Mouse (Mus musculus): Measurements from ENCODE around the gene Utrn. TPM values are rescaled to one million over a fixed set of nuclear protein-coding genes. Genes with fewer than 3 reads are reported as not detected.

The Utrn gene
- total and polyA plus RNA-seq, 2 experiments from 2014 or later = 48.4 to 61.6 TPM

DNA sequence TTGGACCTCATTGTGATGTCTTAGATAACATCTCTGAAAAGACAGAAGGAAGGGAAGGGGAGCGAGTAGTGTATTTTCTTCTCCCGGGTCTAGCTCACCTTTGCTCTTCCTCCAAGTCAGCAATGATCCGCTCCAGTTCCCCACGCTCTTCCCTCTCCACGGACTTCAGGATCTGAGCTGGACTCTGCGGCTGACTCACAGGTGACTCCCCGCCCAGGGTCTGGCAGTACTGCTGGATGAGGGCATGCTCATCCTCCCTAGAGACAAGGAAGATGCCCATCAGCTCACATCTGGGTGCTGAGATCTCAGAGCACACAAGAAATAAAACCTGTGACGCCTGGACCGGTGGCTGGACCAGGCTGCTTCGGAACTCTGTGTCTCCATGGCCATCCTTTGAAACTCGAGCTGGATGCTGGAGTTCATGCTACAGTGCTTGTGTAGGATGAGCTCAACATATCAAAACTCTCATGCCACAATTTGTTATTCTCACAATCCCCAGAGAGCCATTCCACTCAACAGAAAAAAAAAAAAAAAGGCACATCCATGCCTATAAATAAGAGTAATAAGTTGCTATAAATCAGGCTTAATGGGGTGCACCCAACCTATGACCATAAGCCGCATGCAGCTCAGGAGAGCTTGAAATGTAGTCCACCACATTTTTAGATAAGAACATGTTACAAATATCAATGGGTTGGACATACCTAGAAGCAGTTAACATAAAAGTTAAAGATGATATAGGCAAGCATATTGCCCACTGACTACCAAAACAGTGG is 462.6 kb downstream of the Utrn start:
- Histone ChIP-seq H3K4me1 (ENCODE audit: control insufficient read depth, insufficient read depth) (peaks cover 5% of the 10 kb centered on the region; the same call in 1 of the 2 replicates), H3K4me3 (ENCODE audit: low read depth, low read length) (no peak overlapping the region), H3K9ac (replicated peaks; ENCODE audit: low read depth, low read length) (no peak overlapping the region), H3K4me2 (ENCODE audit: low read depth, low read length) (no peak overlapping the region), H3K27me3 (ENCODE audit: control insufficient read depth, insufficient read depth, low read length) (no peaks in the 10 kb centered on the region), H3K27ac (ENCODE audit: low read depth) (no peak overlapping the region), H3K36me3 (replicated peaks; ENCODE audit: control insufficient read depth, insufficient read depth, low read length) (peaks cover 31% of the 10 kb centered on the region), H3K9me3 (replicated peaks; ENCODE audit: control insufficient read depth, low read length) (no peaks in the 10 kb centered on the region)
- 89% methylated on average over 12 of the region's 12 CpGs for whole genome bisulfite sequencing
- ATAC-seq (ENCODE audit: insufficient read depth, low read depth) = no peak
- TF ChIP-seq CTCF (IDR thresholded peaks at IDR 0.05; ENCODE audit: low read depth) = no peak
- no peak for TF ChIP-seq EP300 (IDR thresholded peaks at IDR 0.05; ENCODE audit: low read depth)
- no peak for DNase-seq (ENCODE audit: low spot score)

DNA sequence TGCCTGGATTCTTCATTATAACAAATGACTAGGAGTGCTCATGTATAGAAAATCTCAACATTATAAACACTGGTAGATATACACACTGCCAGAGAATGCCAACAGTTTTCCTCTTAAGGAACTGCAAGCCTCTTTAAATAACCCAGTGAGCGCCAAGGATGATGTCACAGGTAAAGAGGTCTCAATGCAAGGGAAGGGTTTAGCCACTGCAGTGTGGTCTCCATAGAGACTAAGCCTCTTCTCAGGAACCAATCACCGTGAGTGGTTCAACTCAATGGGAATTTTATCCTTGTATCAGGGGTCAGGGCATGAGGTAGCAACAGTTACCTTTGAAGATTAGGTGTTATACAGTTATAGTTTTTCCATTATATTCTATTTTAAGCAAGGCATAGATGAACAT is 469.7 kb downstream of the Utrn start:
- no peaks in the 10 kb centered on the region for H3K27me3 ChIP-seq (ENCODE audit: control insufficient read depth, insufficient read depth, low read length)
- ATAC-seq (ENCODE audit: insufficient read depth, low read depth) (no peak), DNase-seq (ENCODE audit: low spot score) (no peak)
- H3K4me3 ChIP-seq (ENCODE audit: low read depth, low read length) = no peak overlapping the region
- H3K36me3 ChIP-seq (replicated peaks; ENCODE audit: control insufficient read depth, insufficient read depth, low read length) = peaks cover 9% of the 10 kb centered on the region
- peaks cover 5% of the 10 kb centered on the region; the same call in 1 of the 2 replicates for H3K4me1 ChIP-seq (ENCODE audit: control insufficient read depth, insufficient read depth)
- H3K27ac ChIP-seq (ENCODE audit: low read depth) = no peak overlapping the region
- 41% methylated on average over 2 of the region's 2 CpGs for WGBS
- H3K9me3 ChIP-seq (replicated peaks; ENCODE audit: control insufficient read depth, low read length) = no peaks in the 10 kb centered on the region
- H3K4me2 ChIP-seq (ENCODE audit: low read depth, low read length) = no peak overlapping the region
- TF ChIP-seq CTCF (IDR thresholded peaks at IDR 0.05; ENCODE audit: low read depth) (no peak), EP300 (IDR thresholded peaks at IDR 0.05; ENCODE audit: low read depth) (no peak)
- no peak overlapping the region for H3K9ac ChIP-seq (replicated peaks; ENCODE audit: low read depth, low read length)

DNA sequence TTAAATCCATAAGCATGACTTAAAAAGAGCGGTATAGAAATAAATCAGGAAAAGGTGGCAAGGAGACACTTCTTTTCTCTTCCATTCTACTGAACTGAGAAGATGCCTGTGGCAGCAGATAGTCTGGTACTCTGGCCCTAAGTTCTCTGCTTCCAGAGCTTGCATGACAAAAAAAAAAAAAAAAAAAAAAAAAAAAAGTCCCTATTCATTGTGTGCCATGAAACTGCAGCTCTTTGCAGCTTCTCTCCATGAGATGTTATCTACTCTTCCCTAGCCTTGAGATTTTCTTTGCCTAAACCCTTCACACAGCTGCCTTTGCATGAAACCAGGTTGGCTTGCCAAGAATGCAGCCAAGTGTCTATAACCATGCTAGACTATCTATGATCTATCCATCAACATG is 489.0 kb downstream of the Utrn start:
- H3K27me3 ChIP-seq (ENCODE audit: control insufficient read depth, insufficient read depth, low read length) = no peaks in the 10 kb centered on the region
- 94% methylated on average over 1 of the region's 1 CpGs for WGBS
- no peak for ATAC-seq (ENCODE audit: insufficient read depth, low read depth)
- DNase-seq (ENCODE audit: low spot score) = no peak
- H3K4me3 ChIP-seq (ENCODE audit: low read depth, low read length) = no peak overlapping the region
- no peak for TF ChIP-seq EP300 (IDR thresholded peaks at IDR 0.05; ENCODE audit: low read depth)
- TF ChIP-seq CTCF (IDR thresholded peaks at IDR 0.05; ENCODE audit: low read depth) = no peak
- no peaks in the 10 kb centered on the region for H3K9me3 ChIP-seq (replicated peaks; ENCODE audit: control insufficient read depth, low read length)
- H3K9ac ChIP-seq (replicated peaks; ENCODE audit: low read depth, low read length) = no peak overlapping the region
- no peaks in the 10 kb centered on the region for H3K4me1 ChIP-seq (ENCODE audit: control insufficient read depth, insufficient read depth)
- H3K27ac ChIP-seq (ENCODE audit: low read depth) = no peak overlapping the region
- peaks cover 5% of the 10 kb centered on the region; the same call in 1 of the 2 replicates for H3K36me3 ChIP-seq (replicated peaks; ENCODE audit: control insufficient read depth, insufficient read depth, low read length)
- no peak overlapping the region for H3K4me2 ChIP-seq (ENCODE audit: low read depth, low read length)

DNA sequence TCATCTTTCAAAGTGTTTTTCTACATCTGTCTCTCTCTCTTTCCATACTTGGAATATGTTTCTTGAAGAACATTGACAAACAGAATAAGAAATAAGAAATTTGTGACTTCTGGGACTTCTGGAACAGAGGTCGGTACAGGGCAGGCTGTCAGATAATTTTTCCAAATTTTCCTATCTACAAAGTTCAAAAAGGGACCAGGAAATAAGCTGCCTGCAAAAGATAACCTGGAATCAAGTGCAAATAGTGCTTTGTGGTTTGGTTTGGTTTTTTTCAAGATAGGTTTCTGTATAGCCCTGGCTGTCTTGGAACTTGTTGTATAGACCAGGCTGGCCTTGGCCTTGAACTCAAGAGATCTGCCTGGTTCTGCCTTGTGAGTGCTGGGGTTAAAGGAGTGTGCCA is 490.0 kb downstream of the Utrn start:
- Histone ChIP-seq H3K4me2 (ENCODE audit: low read depth, low read length) (no peak overlapping the region), H3K36me3 (replicated peaks; ENCODE audit: control insufficient read depth, insufficient read depth, low read length) (peaks cover 5% of the 10 kb centered on the region; the same call in 1 of the 2 replicates), H3K9me3 (replicated peaks; ENCODE audit: control insufficient read depth, low read length) (no peaks in the 10 kb centered on the region), H3K4me3 (ENCODE audit: low read depth, low read length) (no peak overlapping the region), H3K27me3 (ENCODE audit: control insufficient read depth, insufficient read depth, low read length) (no peaks in the 10 kb centered on the region), H3K4me1 (ENCODE audit: control insufficient read depth, insufficient read depth) (no peaks in the 10 kb centered on the region), H3K27ac (ENCODE audit: low read depth) (no peak overlapping the region), H3K9ac (replicated peaks; ENCODE audit: low read depth, low read length) (no peak overlapping the region)
- TF ChIP-seq CTCF (IDR thresholded peaks at IDR 0.05; ENCODE audit: low read depth) (no peak), EP300 (IDR thresholded peaks at IDR 0.05; ENCODE audit: low read depth) (no peak)
- DNase-seq (ENCODE audit: low spot score) (no peak), ATAC-seq (ENCODE audit: insufficient read depth, low read depth) (no peak)
- 95% methylated on average over 1 of the region's 1 CpGs for WGBS

DNA sequence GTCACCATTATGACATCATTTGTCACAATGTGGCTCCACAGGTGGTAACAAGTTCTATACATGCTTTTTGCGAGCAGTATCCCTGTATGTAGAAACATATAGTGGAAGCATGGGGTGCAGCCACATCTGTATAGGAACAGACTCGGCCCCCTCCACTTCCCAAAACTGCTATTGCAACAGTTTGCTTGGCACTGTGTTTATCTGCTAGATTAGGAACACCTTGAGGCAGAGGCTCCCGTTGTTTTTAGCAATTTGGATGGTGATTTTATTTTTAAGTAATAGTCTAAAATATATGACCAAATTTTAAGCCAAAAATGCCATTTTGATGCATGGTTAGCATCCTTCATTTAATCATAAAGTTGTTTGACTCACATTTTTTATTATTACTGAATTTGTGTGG is 491.4 kb downstream of the Utrn start:
- Histone ChIP-seq H3K9ac (replicated peaks; ENCODE audit: low read depth, low read length) (no peak overlapping the region), H3K4me1 (ENCODE audit: control insufficient read depth, insufficient read depth) (no peaks in the 10 kb centered on the region), H3K27ac (ENCODE audit: low read depth) (no peak overlapping the region), H3K27me3 (ENCODE audit: control insufficient read depth, insufficient read depth, low read length) (no peaks in the 10 kb centered on the region), H3K9me3 (replicated peaks; ENCODE audit: control insufficient read depth, low read length) (no peaks in the 10 kb centered on the region), H3K36me3 (replicated peaks; ENCODE audit: control insufficient read depth, insufficient read depth, low read length) (peaks cover under 1% of the 10 kb centered on the region; the same call in 1 of the 2 replicates), H3K4me2 (ENCODE audit: low read depth, low read length) (no peak overlapping the region), H3K4me3 (ENCODE audit: low read depth, low read length) (no peak overlapping the region)
- no peak for DNase-seq (ENCODE audit: low spot score)
- TF ChIP-seq CTCF (IDR thresholded peaks at IDR 0.05; ENCODE audit: low read depth) (no peak), EP300 (IDR thresholded peaks at IDR 0.05; ENCODE audit: low read depth) (no peak)
- WGBS = 53% methylated on average over 3 of the region's 3 CpGs
- ATAC-seq (ENCODE audit: insufficient read depth, low read depth) = no peak

DNA sequence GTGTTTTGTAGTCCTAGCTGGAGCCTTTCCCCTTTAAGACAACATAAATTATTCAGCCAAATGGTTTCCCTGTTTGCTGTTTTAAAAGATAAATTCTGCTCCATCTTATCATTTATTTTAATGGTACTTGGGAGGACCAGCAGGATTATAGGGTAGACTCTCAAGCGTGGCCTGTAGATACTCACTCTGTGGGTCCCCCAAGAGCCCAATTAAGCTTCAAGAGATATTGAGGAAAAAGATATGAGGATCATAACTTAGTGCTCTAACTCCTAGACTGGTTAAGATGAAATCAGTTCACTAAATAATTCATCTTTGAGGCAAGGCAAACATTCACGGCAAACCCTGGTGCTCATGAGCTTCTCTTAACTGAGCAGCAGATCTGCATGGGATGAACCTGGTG is 493.1 kb downstream of the Utrn start:
- no peak overlapping the region for H3K4me3 ChIP-seq (ENCODE audit: low read depth, low read length)
- ATAC-seq (ENCODE audit: insufficient read depth, low read depth) = no peak
- no peak for DNase-seq (ENCODE audit: low spot score)
- no peaks in the 10 kb centered on the region for H3K9me3 ChIP-seq (replicated peaks; ENCODE audit: control insufficient read depth, low read length)
- H3K4me2 ChIP-seq (ENCODE audit: low read depth, low read length) = no peak overlapping the region
- H3K27ac ChIP-seq (ENCODE audit: low read depth) = no peak overlapping the region
- TF ChIP-seq EP300 (IDR thresholded peaks at IDR 0.05; ENCODE audit: low read depth) (no peak), CTCF (IDR thresholded peaks at IDR 0.05; ENCODE audit: low read depth) (no peak)
- H3K9ac ChIP-seq (replicated peaks; ENCODE audit: low read depth, low read length) = no peak overlapping the region
- no peaks in the 10 kb centered on the region for H3K4me1 ChIP-seq (ENCODE audit: control insufficient read depth, insufficient read depth)
- 74% methylated on average over 2 of the region's 2 CpGs for WGBS
- no peaks in the 10 kb centered on the region for H3K27me3 ChIP-seq (ENCODE audit: control insufficient read depth, insufficient read depth, low read length)
- no peaks in the 10 kb centered on the region for H3K36me3 ChIP-seq (replicated peaks; ENCODE audit: control insufficient read depth, insufficient read depth, low read length)
